Mouse (Mus musculus): Measurements from ENCODE around the gene Gpr1. TPM values are rescaled to one million over a fixed set of nuclear protein-coding genes. Genes with fewer than 3 reads are reported as not detected.

The Gpr1 gene
- polyA plus RNA-seq (2012; ENCODE audit: low replicate concordance) = not detected in 2 replicates

DNA sequence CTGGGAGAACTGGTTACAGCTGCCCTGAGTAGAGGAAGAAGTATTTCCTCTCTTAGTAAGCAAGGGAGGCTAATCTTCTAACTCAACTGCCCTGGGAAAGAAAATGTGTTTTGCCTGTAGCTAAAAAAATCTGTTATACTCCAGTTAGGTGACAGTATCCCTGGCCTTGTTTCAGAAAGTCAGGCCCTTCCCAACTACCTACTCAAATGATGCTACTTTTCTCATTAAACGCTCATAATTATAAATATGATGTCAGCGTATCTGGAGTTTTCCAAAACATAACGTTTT, at the start of gene Gpr1:
Gpr1 (minus strand) TSS at position 273 of the 288 bp plus-strand sequence.

DNA sequence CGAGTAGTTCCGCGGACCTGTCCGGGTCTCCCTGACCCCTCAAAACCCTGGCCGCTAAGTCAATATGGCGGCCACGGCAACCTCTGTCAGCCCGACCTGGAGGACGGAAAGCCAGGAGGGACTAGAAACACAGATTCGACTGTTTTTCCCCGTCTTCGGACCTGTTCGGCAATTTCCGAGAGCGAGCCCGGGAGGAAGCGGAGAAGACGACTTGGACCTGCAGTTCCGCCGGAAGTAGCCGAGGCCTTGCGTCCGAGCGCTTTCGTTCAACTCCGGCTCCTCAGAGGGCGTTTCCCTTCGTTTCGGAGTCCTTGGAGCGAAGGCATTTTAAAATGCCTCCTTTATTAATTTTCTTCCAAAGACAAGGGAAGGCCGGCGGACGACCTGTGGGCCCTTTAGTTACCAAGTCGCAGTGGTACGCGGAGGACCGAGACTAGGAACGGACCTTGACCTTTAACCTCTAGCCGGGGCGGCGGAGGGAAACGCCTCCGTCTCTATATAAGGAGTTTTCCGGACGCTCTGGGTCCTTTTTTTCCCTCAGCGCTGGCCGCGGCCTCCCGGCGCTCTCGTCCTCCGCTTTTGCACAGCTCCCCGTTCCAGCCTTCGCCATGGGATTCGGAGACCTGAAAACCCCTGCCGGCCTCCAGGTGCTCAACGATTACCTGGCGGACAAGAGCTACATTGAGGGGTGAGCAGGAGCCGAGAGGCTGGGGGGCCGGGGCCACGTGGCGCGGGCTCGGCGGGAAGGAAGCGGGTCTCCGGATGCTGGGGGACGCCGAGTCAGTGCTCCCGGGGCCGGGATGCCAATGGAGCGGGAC, 37.5 kb downstream of the Gpr1 start, which contains the start of the genes Eef1b2 and Ndufs1:
Eef1b2 (plus strand) TSS at position 222 of the 818 bp plus-strand sequence.
Ndufs1 (minus strand) TSS at position 230 of the 818 bp plus-strand sequence.

Other genes with a start within 250 kb of the Gpr1 start
- gene Ino80d, start 99.9 kb downstream of the Gpr1 start, polyA plus RNA-seq (2012; ENCODE audit: low replicate concordance) = 14.2 and 14.4 TPM in 2 replicates
- gene Eef1b2, start 37.7 kb downstream of the Gpr1 start, polyA plus RNA-seq (2012; ENCODE audit: low replicate concordance) = 25.3 and 330 TPM in 2 replicates
- 7.3 and 26.0 TPM in 2 replicates for gene Ndufs1, start 37.7 kb downstream of the Gpr1 start, polyA plus RNA-seq (2012; ENCODE audit: low replicate concordance)
- not detected in 2 replicates for gene Zdbf2, start 58.7 kb upstream of the Gpr1 start, polyA plus RNA-seq (2012; ENCODE audit: low replicate concordance)
- gene Adam23, start 231.3 kb upstream of the Gpr1 start, polyA plus RNA-seq (2012; ENCODE audit: low replicate concordance) = 8.1 and 28.5 TPM in 2 replicates